Mouse (Mus musculus) A20 (cell line): ENCODE data around the gene Zfp318.
A peak's percentile ranks its signal among the peaks of the same experiment; 100 is the strongest.

ENCODE experiments used
- DNase-seq: peaks from one replicate; pipeline ENCODE4 v3.0.0-alpha.2; 2011; ENCODE audit warnings: low read depth, low spot score

Gene Zfp318

GRCm38 (mm10) chr17:46446264-46446663 is 62.7 kb downstream of the Zfp318 start:
- no peak for DNase-seq

- no peak for DNase-seq
Measured at GRCm38 (mm10) chr17:46452683-46453082, 69.2 kb downstream of the Zfp318 start.

- DNase-seq = no peak
Measured at GRCm38 (mm10) chr17:46453302-46453948, 69.9 kb downstream of the Zfp318 start.

GRCm38 (mm10) chr17:46453970-46454411 is 70.5 kb downstream of the Zfp318 start:
- DNase-seq = no peak

GRCm38 (mm10) chr17:46454539-46454938 is 71.0 kb downstream of the Zfp318 start:
- no peak for DNase-seq

GRCm38 (mm10) chr17:46455110-46455691 is 71.7 kb downstream of the Zfp318 start:
- DNase-seq = no peak

GRCm38 (mm10) chr17:46457791-46458190 is 74.3 kb downstream of the Zfp318 start:
- peak; percentile 70 for DNase-seq

GRCm38 (mm10) chr17:46458439-46458838 is 74.9 kb downstream of the Zfp318 start:
- no peak for DNase-seq

- no peak for DNase-seq
Measured at GRCm38 (mm10) chr17:46460673-46461072, 77.1 kb downstream of the Zfp318 start.

GRCm38 (mm10) chr17:46461347-46461746 is 77.8 kb downstream of the Zfp318 start:
- no peak for DNase-seq

- no peak for DNase-seq
Measured at GRCm38 (mm10) chr17:46462226-46462625, 78.7 kb downstream of the Zfp318 start.

GRCm38 (mm10) chr17:46467830-46468229 is 84.3 kb downstream of the Zfp318 start:
- DNase-seq = no peak
